Mouse (Mus musculus): ENCODE data around the gene Tfap4.

Gene Tfap4

DNA sequence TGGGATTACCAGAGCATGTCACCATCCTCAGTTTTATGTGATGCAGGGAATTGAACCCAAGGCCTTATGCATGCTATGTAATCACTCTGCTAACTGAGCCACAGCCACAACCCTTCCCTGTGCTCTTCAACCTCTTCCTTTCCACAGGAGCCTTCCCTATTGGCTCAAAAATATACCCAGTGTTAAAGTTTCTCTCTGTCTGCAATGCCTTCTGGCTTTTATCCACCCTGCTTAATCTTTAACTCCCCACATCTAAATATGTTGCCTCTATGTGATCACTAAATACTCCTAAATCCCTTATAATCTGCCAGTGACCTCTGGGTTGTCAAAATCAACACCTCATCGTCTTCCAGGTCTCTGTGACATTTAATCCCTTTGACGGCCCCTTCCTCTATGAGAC, 41.7 kb downstream of the Tfap4 start:
- no peak for DNase-seq

- DNase-seq: no peak
Observed at GRCm38 (mm10) chr16:4514383-4514782, 45.3 kb downstream of the Tfap4 start.

- DNase-seq: peak; percentile 53
Observed at GRCm38 (mm10) chr16:4512661-4513438, 46.8 kb downstream of the Tfap4 start.

GRCm38 (mm10) chr16:4511371-4511770, 48.3 kb downstream of the Tfap4 start:
- no peak for DNase-seq

DNA sequence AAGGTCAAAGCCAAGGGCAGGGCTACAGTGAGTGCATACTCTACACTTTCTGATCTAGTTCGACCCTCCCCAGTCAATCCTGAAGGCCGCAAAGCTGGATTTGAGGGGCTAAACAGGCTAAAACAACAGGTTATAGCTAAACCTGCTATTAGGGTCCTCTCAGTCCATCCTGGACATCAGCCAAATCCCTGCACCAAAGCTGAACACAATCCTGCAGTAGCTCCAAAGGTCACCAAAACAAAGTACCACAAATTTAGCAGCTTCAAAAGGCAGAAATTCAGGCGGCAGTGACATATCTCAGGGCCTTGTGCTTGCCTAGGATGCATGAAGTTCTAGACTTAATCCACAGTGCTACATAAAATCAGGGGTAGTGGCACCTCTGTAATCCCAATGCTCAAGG, 53.5 kb downstream of the Tfap4 start:
- no peak for DNase-seq

- no peak for DNase-seq
Observed at GRCm38 (mm10) chr16:4503495-4503894, 56.2 kb downstream of the Tfap4 start.

GRCm38 (mm10) chr16:4502568-4502967, 57.1 kb downstream of the Tfap4 start:
- no peak for DNase-seq

GRCm38 (mm10) chr16:4501703-4502102, 58.0 kb downstream of the Tfap4 start:
- DNase-seq: no peak

DNA sequence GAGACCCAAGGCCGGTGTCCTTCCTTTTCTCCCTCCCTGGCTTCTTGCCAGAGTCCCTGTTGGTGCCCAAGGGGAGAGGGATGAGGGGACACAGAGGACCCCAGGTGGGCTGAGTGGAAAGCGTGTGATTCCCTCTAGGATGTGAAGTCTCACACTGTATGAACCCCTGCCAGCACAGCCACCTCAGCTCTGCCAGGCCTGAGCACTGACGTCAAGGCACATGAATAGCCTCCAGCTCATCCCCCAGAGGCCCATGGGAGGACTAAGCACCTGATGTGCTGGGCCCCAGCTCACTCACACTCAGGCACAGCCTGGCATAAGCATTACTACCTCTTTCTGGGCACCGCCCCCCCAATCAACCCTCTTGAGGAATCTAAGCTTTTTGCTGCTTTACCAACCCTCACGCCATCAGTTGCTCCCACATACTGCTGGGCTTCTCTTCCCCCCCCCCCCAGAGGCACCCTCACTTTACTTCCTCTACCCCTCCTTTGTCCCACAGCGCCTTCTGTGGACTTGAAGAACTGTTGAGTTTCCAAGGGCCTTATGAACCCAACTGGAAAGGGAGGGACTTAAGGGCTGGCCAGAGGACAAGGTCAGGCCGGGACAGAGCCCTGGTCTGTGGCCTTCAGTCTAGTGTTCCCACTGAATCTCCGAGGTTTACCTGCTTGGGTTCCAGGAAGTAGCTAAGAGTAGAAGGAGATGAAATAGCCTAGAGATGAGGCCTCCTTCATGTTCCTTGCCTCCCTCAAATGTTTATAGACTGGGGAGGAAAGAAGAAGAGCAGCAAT, 58.9 kb downstream of the Tfap4 start:
- no peak for DNase-seq

DNA sequence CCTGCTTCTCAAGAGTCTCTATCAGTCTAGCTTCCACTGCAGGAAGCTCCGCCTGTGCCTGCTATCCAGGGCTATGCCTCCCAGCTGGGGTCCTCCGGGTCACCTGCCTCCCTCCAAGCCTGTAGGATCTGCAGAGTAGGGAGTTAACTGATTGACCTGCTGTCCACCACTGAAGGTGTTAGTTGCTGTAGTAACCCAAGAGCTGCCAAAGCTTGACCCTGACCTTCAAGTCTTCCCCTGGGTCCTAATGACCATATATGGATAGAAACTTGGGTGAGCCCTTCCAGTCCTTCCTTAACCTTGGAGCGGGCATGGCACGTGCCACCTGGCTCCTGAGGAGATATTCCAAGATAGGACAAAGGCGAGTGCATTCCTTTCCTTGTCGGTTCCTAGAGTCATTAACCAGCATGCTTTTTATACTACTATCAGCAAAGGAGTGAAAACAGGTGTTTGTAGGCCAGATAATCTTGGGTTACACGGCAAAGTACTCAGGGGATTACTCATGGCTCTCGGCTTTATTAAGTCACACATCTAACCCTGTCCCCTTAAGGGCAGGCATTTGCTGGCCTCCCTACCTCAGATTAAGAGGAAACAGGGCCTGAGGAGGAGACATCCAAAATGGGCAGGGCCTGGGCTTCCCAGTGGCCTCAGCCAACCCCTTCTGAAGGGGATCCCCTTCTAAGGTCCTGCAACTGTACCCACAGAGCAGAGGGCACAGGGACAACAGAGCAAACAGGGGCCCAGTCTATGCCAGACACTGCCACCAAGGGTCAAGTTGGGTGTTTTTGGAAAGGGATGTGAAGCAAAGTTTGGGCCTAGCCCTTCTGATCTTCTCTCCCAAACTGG, 61.7 kb downstream of the Tfap4 start:
- DNase-seq: no peak

- DNase-seq: no peak
Observed at GRCm38 (mm10) chr16:4496470-4496869, 63.2 kb downstream of the Tfap4 start.

GRCm38 (mm10) chr16:4495861-4496260, 63.8 kb downstream of the Tfap4 start:
- DNase-seq: peak; percentile 51

All from lung, postnatal 14 days (tissue).